Mouse (Mus musculus): ENCODE results near the gene Ugt1a10. TPM values are rescaled to one million over a fixed set of nuclear protein-coding genes. Genes with fewer than 3 reads are reported as not detected.
"Not testable (repeated sequence)": the region's sequence is repeated elsewhere in the genome, so short reads cannot be mapped to it uniquely, and the experiment has no call there.

Ugt1a10 gene
- polyA plus RNA-seq, 1 experiment from 2014 or later = not detected

- Histone ChIP-seq H3K27ac (ENCODE audit: low read length) (no peak overlapping the region), H3K36me3 (ENCODE audit: control insufficient read depth, insufficient read depth, low read length) (no peaks in the 10 kb centered on the region), H3K27me3 (ENCODE audit: control insufficient read depth, insufficient read depth, low read length) (no peaks in the 10 kb centered on the region), H3K4me2 (replicated peaks; ENCODE audit: low read depth, low read length) (no peak overlapping the region), H3K4me3 (ENCODE audit: low read depth, low read length) (no peak overlapping the region), H3K9me3 (ENCODE audit: control insufficient read depth, low read depth, low read length) (peaks cover 51% of the 10 kb centered on the region), H3K4me1 (ENCODE audit: control insufficient read depth, insufficient read depth, low read length) (no peaks in the 10 kb centered on the region), H3K9ac (replicated peaks; ENCODE audit: low read depth, low read length) (no peak overlapping the region)
- WGBS = 42% methylated on average over 3 of the region's 3 CpGs
- ATAC-seq (ENCODE audit: insufficient number of reproducible peaks, insufficient read depth, low FRiP score, low read depth) = no peak
Measured at GRCm38 (mm10) chr1:88217576-88217975, 162.4 kb downstream of the Ugt1a10 start.

- Histone ChIP-seq H3K9me3 (ENCODE audit: control insufficient read depth, low read depth, low read length) (peaks cover 46% of the 10 kb centered on the region), H3K4me1 (ENCODE audit: control insufficient read depth, insufficient read depth, low read length) (no peaks in the 10 kb centered on the region), H3K36me3 (ENCODE audit: control insufficient read depth, insufficient read depth, low read length) (no peaks in the 10 kb centered on the region), H3K27me3 (ENCODE audit: control insufficient read depth, insufficient read depth, low read length) (no peaks in the 10 kb centered on the region), H3K4me3 (ENCODE audit: low read depth, low read length) (no peak overlapping the region), H3K4me2 (replicated peaks; ENCODE audit: low read depth, low read length) (no peak overlapping the region), H3K27ac (ENCODE audit: low read length) (no peak overlapping the region), H3K9ac (replicated peaks; ENCODE audit: low read depth, low read length) (no peak overlapping the region)
- 75% methylated on average over 9 of the region's 9 CpGs for WGBS
- ATAC-seq (ENCODE audit: insufficient number of reproducible peaks, insufficient read depth, low FRiP score, low read depth) = no peak
Measured at GRCm38 (mm10) chr1:88218051-88218450, 162.9 kb downstream of the Ugt1a10 start.

GRCm38 (mm10) chr1:88218591-88218990 lies 163.4 kb downstream of the Ugt1a10 start:
- Histone ChIP-seq H3K27ac (ENCODE audit: low read length) (no peak overlapping the region), H3K4me2 (replicated peaks; ENCODE audit: low read depth, low read length) (no peak overlapping the region), H3K27me3 (ENCODE audit: control insufficient read depth, insufficient read depth, low read length) (no peaks in the 10 kb centered on the region), H3K4me3 (ENCODE audit: low read depth, low read length) (no peak overlapping the region), H3K4me1 (ENCODE audit: control insufficient read depth, insufficient read depth, low read length) (no peaks in the 10 kb centered on the region), H3K9ac (replicated peaks; ENCODE audit: low read depth, low read length) (no peak overlapping the region), H3K36me3 (ENCODE audit: control insufficient read depth, insufficient read depth, low read length) (no peaks in the 10 kb centered on the region), H3K9me3 (ENCODE audit: control insufficient read depth, low read depth, low read length) (peaks cover 41% of the 10 kb centered on the region)
- no peak for ATAC-seq (ENCODE audit: insufficient number of reproducible peaks, insufficient read depth, low FRiP score, low read depth)
- 49% methylated on average over 4 of the region's 4 CpGs for WGBS

- WGBS = 21% methylated on average over 1 of the region's 1 CpGs
- Histone ChIP-seq H3K4me2 (replicated peaks; ENCODE audit: low read depth, low read length) (no peak overlapping the region), H3K9me3 (ENCODE audit: control insufficient read depth, low read depth, low read length) (peaks cover 36% of the 10 kb centered on the region), H3K4me3 (ENCODE audit: low read depth, low read length) (no peak overlapping the region), H3K9ac (replicated peaks; ENCODE audit: low read depth, low read length) (no peak overlapping the region), H3K27me3 (ENCODE audit: control insufficient read depth, insufficient read depth, low read length) (no peaks in the 10 kb centered on the region), H3K27ac (ENCODE audit: low read length) (no peak overlapping the region), H3K36me3 (ENCODE audit: control insufficient read depth, insufficient read depth, low read length) (no peaks in the 10 kb centered on the region), H3K4me1 (ENCODE audit: control insufficient read depth, insufficient read depth, low read length) (no peaks in the 10 kb centered on the region)
- ATAC-seq (ENCODE audit: insufficient number of reproducible peaks, insufficient read depth, low FRiP score, low read depth) = no peak
Measured at GRCm38 (mm10) chr1:88219054-88219453, 163.9 kb downstream of the Ugt1a10 start.

- no peaks in the 10 kb centered on the region for H3K27me3 ChIP-seq (ENCODE audit: control insufficient read depth, insufficient read depth, low read length)
- H3K4me3 ChIP-seq (ENCODE audit: low read depth, low read length) = no peak overlapping the region
- peaks cover 26% of the 10 kb centered on the region for H3K9me3 ChIP-seq (ENCODE audit: control insufficient read depth, low read depth, low read length)
- ATAC-seq (ENCODE audit: insufficient number of reproducible peaks, insufficient read depth, low FRiP score, low read depth) = no peak
- H3K36me3 ChIP-seq (ENCODE audit: control insufficient read depth, insufficient read depth, low read length) = no peaks in the 10 kb centered on the region
- no peak overlapping the region for H3K27ac ChIP-seq (ENCODE audit: low read length)
- no peak overlapping the region for H3K9ac ChIP-seq (replicated peaks; ENCODE audit: low read depth, low read length)
- no peak overlapping the region for H3K4me2 ChIP-seq (replicated peaks; ENCODE audit: low read depth, low read length)
- H3K4me1 ChIP-seq (ENCODE audit: control insufficient read depth, insufficient read depth, low read length) = no peaks in the 10 kb centered on the region
Measured at GRCm38 (mm10) chr1:88220336-88220735, 165.1 kb downstream of the Ugt1a10 start.

GRCm38 (mm10) chr1:88222216-88222615 lies 167.0 kb downstream of the Ugt1a10 start:
- WGBS = 53% methylated on average over 2 of the region's 2 CpGs
- ATAC-seq (ENCODE audit: insufficient number of reproducible peaks, insufficient read depth, low FRiP score, low read depth) = no peak
- Histone ChIP-seq H3K4me2 (replicated peaks; ENCODE audit: low read depth, low read length) (no peak overlapping the region), H3K9me3 (ENCODE audit: control insufficient read depth, low read depth, low read length) (peaks cover 25% of the 10 kb centered on the region), H3K4me3 (ENCODE audit: low read depth, low read length) (no peak overlapping the region), H3K36me3 (ENCODE audit: control insufficient read depth, insufficient read depth, low read length) (no peaks in the 10 kb centered on the region), H3K4me1 (ENCODE audit: control insufficient read depth, insufficient read depth, low read length) (no peaks in the 10 kb centered on the region), H3K9ac (replicated peaks; ENCODE audit: low read depth, low read length) (no peak overlapping the region), H3K27ac (ENCODE audit: low read length) (no peak overlapping the region), H3K27me3 (ENCODE audit: control insufficient read depth, insufficient read depth, low read length) (no peaks in the 10 kb centered on the region)

GRCm38 (mm10) chr1:88223011-88223515 lies 167.9 kb downstream of the Ugt1a10 start:
- H3K4me1 ChIP-seq (ENCODE audit: control insufficient read depth, insufficient read depth, low read length); H3K27me3 ChIP-seq (ENCODE audit: control insufficient read depth, insufficient read depth, low read length); H3K27ac ChIP-seq (ENCODE audit: low read length); ATAC-seq (ENCODE audit: insufficient number of reproducible peaks, insufficient read depth, low FRiP score, low read depth); H3K4me3 ChIP-seq (ENCODE audit: low read depth, low read length); H3K4me2 ChIP-seq (replicated peaks; ENCODE audit: low read depth, low read length); H3K9ac ChIP-seq (replicated peaks; ENCODE audit: low read depth, low read length); H3K36me3 ChIP-seq (ENCODE audit: control insufficient read depth, insufficient read depth, low read length): not testable (repeated sequence)
- H3K9me3 ChIP-seq (ENCODE audit: control insufficient read depth, low read depth, low read length) = peaks cover 28% of the 10 kb centered on the region

GRCm38 (mm10) chr1:88223591-88223990 lies 168.4 kb downstream of the Ugt1a10 start:
- H3K4me3 ChIP-seq (ENCODE audit: low read depth, low read length) = no peak overlapping the region
- no peak for ATAC-seq (ENCODE audit: insufficient number of reproducible peaks, insufficient read depth, low FRiP score, low read depth)
- H3K9ac ChIP-seq (replicated peaks; ENCODE audit: low read depth, low read length) = no peak overlapping the region
- H3K4me2 ChIP-seq (replicated peaks; ENCODE audit: low read depth, low read length) = no peak overlapping the region
- H3K36me3 ChIP-seq (ENCODE audit: control insufficient read depth, insufficient read depth, low read length) = no peaks in the 10 kb centered on the region
- H3K9me3 ChIP-seq (ENCODE audit: control insufficient read depth, low read depth, low read length) = peaks cover 33% of the 10 kb centered on the region
- H3K27ac ChIP-seq (ENCODE audit: low read length) = no peak overlapping the region
- no peaks in the 10 kb centered on the region for H3K4me1 ChIP-seq (ENCODE audit: control insufficient read depth, insufficient read depth, low read length)
- 46% methylated on average over 1 of the region's 1 CpGs for WGBS
- no peaks in the 10 kb centered on the region for H3K27me3 ChIP-seq (ENCODE audit: control insufficient read depth, insufficient read depth, low read length)

- H3K27me3 ChIP-seq (ENCODE audit: control insufficient read depth, insufficient read depth, low read length) = no peaks in the 10 kb centered on the region
- H3K9me3 ChIP-seq (ENCODE audit: control insufficient read depth, low read depth, low read length) = peaks cover 39% of the 10 kb centered on the region
- 69% methylated on average over 2 of the region's 2 CpGs for WGBS
- H3K4me1 ChIP-seq (ENCODE audit: control insufficient read depth, insufficient read depth, low read length) = no peaks in the 10 kb centered on the region
- H3K4me3 ChIP-seq (ENCODE audit: low read depth, low read length) = no peak overlapping the region
- H3K36me3 ChIP-seq (ENCODE audit: control insufficient read depth, insufficient read depth, low read length) = no peaks in the 10 kb centered on the region
- no peak overlapping the region for H3K27ac ChIP-seq (ENCODE audit: low read length)
- H3K4me2 ChIP-seq (replicated peaks; ENCODE audit: low read depth, low read length) = no peak overlapping the region
- H3K9ac ChIP-seq (replicated peaks; ENCODE audit: low read depth, low read length) = no peak overlapping the region
- ATAC-seq (ENCODE audit: insufficient number of reproducible peaks, insufficient read depth, low FRiP score, low read depth) = no peak
Measured at GRCm38 (mm10) chr1:88224029-88224776, 169.0 kb downstream of the Ugt1a10 start.

All from stomach, embryonic 14.5 days (tissue).